Mouse (Mus musculus) embryonic fibroblast, embryonic 13.5 days (primary cell): Measurements from ENCODE around the gene Auts2.

Source experiments
- CTCF ChIP-seq: IDR thresholded peaks from 2 replicates; pipeline ENCODE4 v1.5.1; 2011; ENCODE audit warnings: mild to moderate bottlenecking, control low read depth, low read length, moderate library complexity, borderline replicate concordance; ENCODE audit not compliant: insufficient read depth
- POLR2A ChIP-seq: IDR thresholded peaks from 2 replicates; pipeline ENCODE4 v1.6.1; 2011; ENCODE audit warnings: low read depth, mild to moderate bottlenecking, control low read depth, low read length, moderate library complexity

GRCm38 (mm10) chr5:131537155-131537830, 1005.9 kb downstream of the Auts2 start:
- TF ChIP-seq CTCF (no peak), POLR2A (peak; percentile 43)
